Mouse (Mus musculus): ENCODE data around the gene Trim9. TPM values are rescaled to one million over a fixed set of nuclear protein-coding genes. Genes with fewer than 3 reads are reported as not detected.

Trim9 gene
- polyA plus RNA-seq, 1 experiment, result not detected

GRCm38 (mm10) chr12:70335176-70335575 is 12.2 kb downstream of the Trim9 start:
- H3K79me2 ChIP-seq (ENCODE audit: control insufficient read depth, insufficient read depth), result no peaks in the 10 kb centered on the region
- no peaks in the 10 kb centered on the region for H3K36me3 ChIP-seq (ENCODE audit: control insufficient read depth, insufficient read depth)
- TF ChIP-seq CTCF (IDR thresholded peaks at IDR 0.05; ENCODE audit: control insufficient read depth, insufficient read depth, insufficient read length), result no peak
- no peak for TF ChIP-seq FOSL1 (IDR thresholded peaks at IDR 0.05; ENCODE audit: insufficient read depth, low read length, poor library complexity, severe bottlenecking)
- no peak for TF ChIP-seq USF1 (IDR thresholded peaks at IDR 0.05; ENCODE audit: low read depth)
- TF ChIP-seq MYOG (IDR thresholded peaks at IDR 0.05; ENCODE audit: control insufficient read depth, extremely low read depth, insufficient read length), result no peak
- TF ChIP-seq CEBPB (IDR thresholded peaks at IDR 0.05; ENCODE audit: low read depth), result no peak
- TF ChIP-seq MAX (IDR thresholded peaks at IDR 0.05), result no peak
- no peak for TF ChIP-seq MYOD1 (IDR thresholded peaks at IDR 0.05; ENCODE audit: control insufficient read depth, insufficient read length, low read depth)
- peaks cover 24% of the 10 kb centered on the region for H3K27me3 ChIP-seq (ENCODE audit: control insufficient read depth, insufficient read depth, insufficient read length)
- H3ac ChIP-seq (ENCODE audit: control insufficient read depth, insufficient read length, low read depth), result no peak overlapping the region
- H3K4me3 ChIP-seq (ENCODE audit: insufficient read depth, poor library complexity, severe bottlenecking), result no peak overlapping the region
- no peaks in the 10 kb centered on the region for H3K79me3 ChIP-seq (ENCODE audit: low read depth)

- H3K27me3 ChIP-seq (ENCODE audit: control insufficient read depth, insufficient read depth, insufficient read length), result peaks cover 19% of the 10 kb centered on the region
- no peak overlapping the region for H3ac ChIP-seq (ENCODE audit: control insufficient read depth, insufficient read length, low read depth)
- no peaks in the 10 kb centered on the region for H3K36me3 ChIP-seq (ENCODE audit: control insufficient read depth, insufficient read depth)
- no peak overlapping the region for H3K4me3 ChIP-seq (ENCODE audit: insufficient read depth, poor library complexity, severe bottlenecking)
- H3K79me2 ChIP-seq (ENCODE audit: control insufficient read depth, insufficient read depth), result no peaks in the 10 kb centered on the region
- TF ChIP-seq MAX (IDR thresholded peaks at IDR 0.05) (no peak), CEBPB (IDR thresholded peaks at IDR 0.05; ENCODE audit: low read depth) (no peak), MYOG (IDR thresholded peaks at IDR 0.05; ENCODE audit: control insufficient read depth, extremely low read depth, insufficient read length) (no peak), MYOD1 (IDR thresholded peaks at IDR 0.05; ENCODE audit: control insufficient read depth, insufficient read length, low read depth) (no peak), USF1 (IDR thresholded peaks at IDR 0.05; ENCODE audit: low read depth) (no peak), CTCF (IDR thresholded peaks at IDR 0.05; ENCODE audit: control insufficient read depth, insufficient read depth, insufficient read length) (no peak), FOSL1 (IDR thresholded peaks at IDR 0.05; ENCODE audit: insufficient read depth, low read length, poor library complexity, severe bottlenecking) (no peak)
- H3K79me3 ChIP-seq (ENCODE audit: low read depth), result no peaks in the 10 kb centered on the region
Measured at GRCm38 (mm10) chr12:70333253-70333805, 14.1 kb downstream of the Trim9 start.

- no peak overlapping the region for H3K4me3 ChIP-seq (ENCODE audit: insufficient read depth, poor library complexity, severe bottlenecking)
- H3K36me3 ChIP-seq (ENCODE audit: control insufficient read depth, insufficient read depth), result no peaks in the 10 kb centered on the region
- TF ChIP-seq FOSL1 (IDR thresholded peaks at IDR 0.05; ENCODE audit: insufficient read depth, low read length, poor library complexity, severe bottlenecking), result no peak
- TF ChIP-seq USF1 (IDR thresholded peaks at IDR 0.05; ENCODE audit: low read depth), result no peak
- no peak for TF ChIP-seq MYOD1 (IDR thresholded peaks at IDR 0.05; ENCODE audit: control insufficient read depth, insufficient read length, low read depth)
- no peak for TF ChIP-seq MAX (IDR thresholded peaks at IDR 0.05)
- no peak for TF ChIP-seq CTCF (IDR thresholded peaks at IDR 0.05; ENCODE audit: control insufficient read depth, insufficient read depth, insufficient read length)
- TF ChIP-seq MYOG (IDR thresholded peaks at IDR 0.05; ENCODE audit: control insufficient read depth, extremely low read depth, insufficient read length), result no peak
- no peak for TF ChIP-seq CEBPB (IDR thresholded peaks at IDR 0.05; ENCODE audit: low read depth)
Measured at GRCm38 (mm10) chr12:70329059-70329458, 18.4 kb downstream of the Trim9 start.

DNA sequence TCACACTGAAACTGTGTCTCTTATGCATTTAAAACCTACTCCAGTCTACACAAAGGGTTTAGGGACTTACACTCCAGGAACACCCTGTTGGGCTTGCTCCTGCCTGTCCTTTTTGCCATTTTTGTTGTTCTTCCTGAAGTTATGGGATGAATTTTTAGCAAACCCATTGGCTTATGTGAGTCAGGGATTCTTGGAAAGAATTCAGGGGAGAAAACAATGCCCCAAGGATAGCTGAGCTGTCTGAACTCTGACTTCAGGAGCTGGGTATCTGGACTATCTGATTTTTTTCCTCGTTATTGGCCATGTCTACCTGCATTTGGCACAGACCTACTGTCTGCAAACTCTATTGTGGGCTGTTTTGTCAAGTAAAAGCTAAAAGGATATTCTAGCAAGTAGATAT is 20.5 kb downstream of the Trim9 start:
- Histone ChIP-seq H3K27me3 (ENCODE audit: control insufficient read depth, insufficient read depth, insufficient read length) (peaks cover 13% of the 10 kb centered on the region), H3ac (ENCODE audit: control insufficient read depth, insufficient read length, low read depth) (no peak overlapping the region), H3K79me2 (ENCODE audit: control insufficient read depth, insufficient read depth) (no peaks in the 10 kb centered on the region), H3K36me3 (ENCODE audit: control insufficient read depth, insufficient read depth) (no peaks in the 10 kb centered on the region), H3K4me3 (ENCODE audit: insufficient read depth, poor library complexity, severe bottlenecking) (no peak overlapping the region), H3K79me3 (ENCODE audit: low read depth) (no peaks in the 10 kb centered on the region)
- TF ChIP-seq USF1 (IDR thresholded peaks at IDR 0.05; ENCODE audit: low read depth) (no peak), MAX (IDR thresholded peaks at IDR 0.05) (no peak), FOSL1 (IDR thresholded peaks at IDR 0.05; ENCODE audit: insufficient read depth, low read length, poor library complexity, severe bottlenecking) (no peak), MYOD1 (IDR thresholded peaks at IDR 0.05; ENCODE audit: control insufficient read depth, insufficient read length, low read depth) (no peak), MYOG (IDR thresholded peaks at IDR 0.05; ENCODE audit: control insufficient read depth, extremely low read depth, insufficient read length) (no peak)

More at GRCm38 (mm10) chr12:70329059-70329458, 18.4 kb downstream of the Trim9 start:
- no peak overlapping the region for H3ac ChIP-seq (ENCODE audit: control insufficient read depth, insufficient read length, low read depth)
- no peaks in the 10 kb centered on the region for H3K79me3 ChIP-seq (ENCODE audit: low read depth)
- no peaks in the 10 kb centered on the region for H3K79me2 ChIP-seq (ENCODE audit: control insufficient read depth, insufficient read depth)
- H3K27me3 ChIP-seq (ENCODE audit: control insufficient read depth, insufficient read depth, insufficient read length), result peaks cover 14% of the 10 kb centered on the region

DNA sequence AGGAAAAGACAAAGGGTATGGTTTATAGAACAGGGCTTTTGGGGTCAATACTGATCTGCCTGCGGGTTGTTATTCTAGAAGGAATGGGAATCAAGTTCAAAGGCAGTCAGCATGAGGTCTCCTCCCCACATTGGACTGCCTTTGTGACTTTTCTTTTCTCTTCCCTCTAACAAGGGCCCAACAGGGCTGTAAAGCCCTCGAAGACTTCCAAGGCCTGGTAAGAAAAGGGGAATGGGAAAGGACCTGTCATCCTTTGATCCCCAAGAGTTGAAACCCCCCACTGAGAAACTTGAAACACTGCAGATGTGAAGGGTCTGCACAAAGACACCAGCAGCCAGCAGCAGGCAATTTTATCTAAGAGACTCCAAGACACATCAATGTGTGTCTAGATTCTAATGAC is 21.0 kb downstream of the Trim9 start:
- Histone ChIP-seq H3K79me3 (ENCODE audit: low read depth) (no peaks in the 10 kb centered on the region), H3K27me3 (ENCODE audit: control insufficient read depth, insufficient read depth, insufficient read length) (peaks cover 13% of the 10 kb centered on the region), H3K36me3 (ENCODE audit: control insufficient read depth, insufficient read depth) (no peaks in the 10 kb centered on the region), H3K79me2 (ENCODE audit: control insufficient read depth, insufficient read depth) (no peaks in the 10 kb centered on the region), H3ac (ENCODE audit: control insufficient read depth, insufficient read length, low read depth) (no peak overlapping the region), H3K4me3 (ENCODE audit: insufficient read depth, poor library complexity, severe bottlenecking) (no peak overlapping the region)
- TF ChIP-seq USF1 (IDR thresholded peaks at IDR 0.05; ENCODE audit: low read depth) (no peak), MAX (IDR thresholded peaks at IDR 0.05) (no peak), CEBPB (IDR thresholded peaks at IDR 0.05; ENCODE audit: low read depth) (no peak), FOSL1 (IDR thresholded peaks at IDR 0.05; ENCODE audit: insufficient read depth, low read length, poor library complexity, severe bottlenecking) (no peak), MYOD1 (IDR thresholded peaks at IDR 0.05; ENCODE audit: control insufficient read depth, insufficient read length, low read depth) (no peak), MYOG (IDR thresholded peaks at IDR 0.05; ENCODE audit: control insufficient read depth, extremely low read depth, insufficient read length) (no peak), CTCF (IDR thresholded peaks at IDR 0.05; ENCODE audit: control insufficient read depth, insufficient read depth, insufficient read length) (no peak)

DNA sequence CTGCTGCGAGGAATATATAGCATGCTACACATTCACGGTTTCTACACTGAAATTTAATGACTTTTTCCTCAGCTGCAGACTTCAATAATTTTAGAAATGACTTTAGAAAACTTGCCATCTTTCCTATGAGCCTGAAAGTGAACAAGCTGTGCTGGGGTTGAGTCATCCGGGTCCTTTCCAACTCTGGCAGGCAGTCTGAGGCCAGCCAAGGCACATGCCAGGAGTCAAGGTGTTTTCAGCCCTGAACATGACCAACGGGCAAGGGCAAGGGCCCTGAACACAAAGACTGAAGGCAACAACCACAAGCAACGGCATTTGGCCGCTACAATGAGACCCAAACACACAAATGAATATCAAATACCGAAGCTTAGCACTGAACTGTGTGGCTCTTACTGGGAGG is 21.6 kb downstream of the Trim9 start:
- Histone ChIP-seq H3K79me2 (ENCODE audit: control insufficient read depth, insufficient read depth) (no peaks in the 10 kb centered on the region), H3K27me3 (ENCODE audit: control insufficient read depth, insufficient read depth, insufficient read length) (peaks cover 8% of the 10 kb centered on the region), H3K36me3 (ENCODE audit: control insufficient read depth, insufficient read depth) (no peaks in the 10 kb centered on the region), H3ac (ENCODE audit: control insufficient read depth, insufficient read length, low read depth) (no peak overlapping the region), H3K4me3 (ENCODE audit: insufficient read depth, poor library complexity, severe bottlenecking) (no peak overlapping the region), H3K79me3 (ENCODE audit: low read depth) (no peaks in the 10 kb centered on the region)
- TF ChIP-seq MYOD1 (IDR thresholded peaks at IDR 0.05; ENCODE audit: control insufficient read depth, insufficient read length, low read depth) (no peak), MYOG (IDR thresholded peaks at IDR 0.05; ENCODE audit: control insufficient read depth, extremely low read depth, insufficient read length) (no peak), FOSL1 (IDR thresholded peaks at IDR 0.05; ENCODE audit: insufficient read depth, low read length, poor library complexity, severe bottlenecking) (no peak), MAX (IDR thresholded peaks at IDR 0.05) (no peak), USF1 (IDR thresholded peaks at IDR 0.05; ENCODE audit: low read depth) (no peak), CTCF (IDR thresholded peaks at IDR 0.05; ENCODE audit: control insufficient read depth, insufficient read depth, insufficient read length) (no peak), CEBPB (IDR thresholded peaks at IDR 0.05; ENCODE audit: low read depth) (no peak)
